Mouse (Mus musculus) granulocyte monocyte progenitor cell, adult 5-6 weeks (primary cell): ENCODE measurements around the gene Tmem108. TPM values are rescaled to one million over a fixed set of nuclear protein-coding genes. Genes with fewer than 3 reads are reported as not detected.
A peak's percentile ranks its signal among the peaks of the same experiment; 100 is the strongest.

Experiments used
- ATAC-seq: replicated peaks from 2 replicates; pipeline ENCODE4 v1.8.0; 2016; ENCODE audit warnings: mild to moderate bottlenecking, moderate TSS enrichment, inconsistent platforms; ENCODE audit not compliant: poor library complexity, severe bottlenecking
- total RNA-seq, 2 experiments: library from RNA; stranded (forward) in 1 of 2; stranded (reverse) in 1 of 2; fragments of 200-712, 200-1000 nt in 1 of 2; fragments of >200 nt in 1 of 2; fragmentation: Nextera tagmentation in 1 of 2; gene quantifications; 2 replicates each; pipeline ENCODE4 v1.2.3; 2014 to 2017

Gene Tmem108
- total RNA-seq, 2 experiments from 2014 or later: 0.15 to 0.77 TPM

- no peak for ATAC-seq
These were observed 249.4 kb downstream of the Tmem108 start for GRCm38 (mm10) chr9:103512257-103512656.

- no peak for ATAC-seq
These were observed 254.6 kb downstream of the Tmem108 start for GRCm38 (mm10) chr9:103506968-103507584.

- no peak for ATAC-seq
These were observed 256.6 kb downstream of the Tmem108 start for GRCm38 (mm10) chr9:103505067-103505466.

GRCm38 (mm10) chr9:103504646-103505045, 257.0 kb downstream of the Tmem108 start:
- no peak for ATAC-seq

- ATAC-seq: no peak
These were observed 257.9 kb downstream of the Tmem108 start for GRCm38 (mm10) chr9:103503586-103504298.

- ATAC-seq: no peak
These were observed 259.0 kb downstream of the Tmem108 start for GRCm38 (mm10) chr9:103502655-103503054.

- ATAC-seq: peak; percentile 88
These were observed 259.7 kb downstream of the Tmem108 start for GRCm38 (mm10) chr9:103501861-103502364.

GRCm38 (mm10) chr9:103499366-103499765, 262.3 kb downstream of the Tmem108 start:
- no peak for ATAC-seq

- ATAC-seq: peak; percentile 53
These were observed 262.9 kb downstream of the Tmem108 start for GRCm38 (mm10) chr9:103498699-103499098.

- ATAC-seq: no peak
These were observed 266.2 kb downstream of the Tmem108 start for GRCm38 (mm10) chr9:103495391-103495790.

- peak; percentile 65 for ATAC-seq
These were observed 267.2 kb downstream of the Tmem108 start for GRCm38 (mm10) chr9:103494346-103495020.

GRCm38 (mm10) chr9:103491985-103492384, 269.7 kb downstream of the Tmem108 start:
- no peak for ATAC-seq

GRCm38 (mm10) chr9:103490439-103490838, 271.2 kb downstream of the Tmem108 start:
- ATAC-seq: peak; percentile 65

GRCm38 (mm10) chr9:103489883-103490282, 271.8 kb downstream of the Tmem108 start:
- no peak for ATAC-seq

GRCm38 (mm10) chr9:103489096-103489495, 272.5 kb downstream of the Tmem108 start:
- ATAC-seq: no peak

GRCm38 (mm10) chr9:103486262-103486661, 275.4 kb downstream of the Tmem108 start:
- ATAC-seq: peak; percentile 80

- peak; percentile 6; the same call in 1 of the 2 replicates for ATAC-seq
These were observed 276.0 kb downstream of the Tmem108 start for GRCm38 (mm10) chr9:103485606-103486005.

- no peak for ATAC-seq
These were observed 280.9 kb downstream of the Tmem108 start for GRCm38 (mm10) chr9:103480603-103481220.

- no peak for ATAC-seq
These were observed 281.5 kb downstream of the Tmem108 start, which contains the start of gene Bfsp2 for GRCm38 (mm10) chr9:103480044-103480576. Gene Bfsp2 (minus strand): TSS chr9:103480420.

- no peak for ATAC-seq
These were observed 286.2 kb downstream of the Tmem108 start for GRCm38 (mm10) chr9:103475414-103475813.
